In genomic region chr8:119098261-119098660, GRCm38 (mm10) we compare ENCODE assay signal across 16 mouse cellular contexts.
A peak's percentile ranks its signal among the peaks of the same experiment; 100 is the strongest.
DNase-seq lines count a peak whose midpoint lies in the region; ATAC-seq and TF ChIP-seq lines count a peak whose summit lies in the region.
"Had no signal": no experiment of that assay in that cellular context is flagged by ENCODE, and none has a peak within 500 bp of the region (broad histone marks: within the 10 kb centered on the region; RNA-seq: fewer than 3 reads in every experiment).

No protein-coding gene starts in this region.

- peak overlapping the region; percentile 31; the same call in 1 of the 2 replicates for H3K4me2 ChIP-seq in intestine, embryonic 14.5 days (ENCODE audit: low read length)
- H3K4me2 ChIP-seq in intestine, postnatal 0 days (replicated peaks; ENCODE audit: low read depth) = no peak overlapping the region
- no peak overlapping the region for H3K4me2 ChIP-seq in embryonic facial prominence, embryonic 14.5 days (ENCODE audit: low read depth, low read length)
- H3K4me2 ChIP-seq: limb, embryonic 12.5 days; liver, embryonic 15.5 days; neural tube, embryonic 12.5 days had no signal

- H3K36me3 ChIP-seq in intestine, embryonic 14.5 days (ENCODE audit: control insufficient read depth, insufficient read depth, low read length) = no peaks in the 10 kb centered on the region
- no peaks in the 10 kb centered on the region for H3K36me3 ChIP-seq in intestine, postnatal 0 days (ENCODE audit: control insufficient read depth, insufficient read depth)
- H3K36me3 ChIP-seq in embryonic facial prominence, embryonic 14.5 days (ENCODE audit: control insufficient read depth, insufficient read depth, low read length) = no peaks in the 10 kb centered on the region
- H3K36me3 ChIP-seq: G1E; limb, embryonic 12.5 days; liver, embryonic 15.5 days; neural tube, embryonic 12.5 days had no signal

- H3K27me3 ChIP-seq in intestine, embryonic 14.5 days (replicated peaks; ENCODE audit: control insufficient read depth, insufficient read depth, low read length) = no peaks in the 10 kb centered on the region
- H3K27me3 ChIP-seq in intestine, postnatal 0 days (replicated peaks; ENCODE audit: control insufficient read depth, insufficient read depth, low read length) = no peaks in the 10 kb centered on the region
- no peaks in the 10 kb centered on the region for H3K27me3 ChIP-seq in embryonic facial prominence, embryonic 14.5 days (replicated peaks; ENCODE audit: control insufficient read depth, insufficient read depth, low read length)
- H3K27me3 ChIP-seq: limb, embryonic 12.5 days; liver, embryonic 15.5 days; neural tube, embryonic 12.5 days had no signal

- H3K4me1 ChIP-seq in intestine, embryonic 14.5 days (replicated peaks; ENCODE audit: control insufficient read depth, insufficient read depth, low read length) = peaks cover 3% of the 10 kb centered on the region; the same call in 1 of the 2 replicates
- no peaks in the 10 kb centered on the region for H3K4me1 ChIP-seq in intestine, postnatal 0 days (replicated peaks; ENCODE audit: control insufficient read depth, insufficient read depth, low read length)
- no peaks in the 10 kb centered on the region for H3K4me1 ChIP-seq in lung, adult 2 months (ENCODE audit: control insufficient read depth, insufficient read depth, low read length)
- H3K4me1 ChIP-seq in embryonic facial prominence, embryonic 14.5 days (ENCODE audit: control insufficient read depth, insufficient read depth, low read length) = 0 out of 2 replicates have a peak, but pooled peaks cover 3% of the 10 kb centered on the region
- H3K4me1 ChIP-seq: limb, embryonic 12.5 days; liver, embryonic 15.5 days; neural tube, embryonic 12.5 days had no signal

- H3K9me3 ChIP-seq in intestine, embryonic 14.5 days (ENCODE audit: control insufficient read depth, low read length) = no peaks in the 10 kb centered on the region
- no peaks in the 10 kb centered on the region for H3K9me3 ChIP-seq in intestine, postnatal 0 days (ENCODE audit: control insufficient read depth)
- no peaks in the 10 kb centered on the region for H3K9me3 ChIP-seq in embryonic facial prominence, embryonic 14.5 days (ENCODE audit: control insufficient read depth, low read length)
- H3K9me3 ChIP-seq: limb, embryonic 12.5 days; liver, embryonic 15.5 days; neural tube, embryonic 12.5 days had no signal

- DNase-seq in intestine, embryonic 14.5 days (ENCODE audit: low spot score) = peak; percentile 52
- DNase-seq in lung, postnatal 4 days = peak; percentile 6 to 51
- DNase-seq in lung, adult 2 months = no peak
- peak; percentile 31 for DNase-seq in embryo, embryonic 10 days (ENCODE audit: low spot score)
- peak; percentile 38 for DNase-seq in embryonic facial prominence, embryonic 14.5 days (ENCODE audit: low spot score)
- no peak for DNase-seq in ovary, postnatal 10 days (ENCODE audit: low spot score)
- DNase-seq: adrenal gland, postnatal 10 days; retina, postnatal 1 day had no signal

- no peak for TF ChIP-seq CTCF in intestine, postnatal 0 days (IDR thresholded peaks at IDR 0.05; ENCODE audit: low read depth)
- TF ChIP-seq CTCF in lung, adult 2 months (IDR thresholded peaks at IDR 0.05; ENCODE audit: insufficient read depth, low read length) = no peak

- no peak overlapping the region for H3K9ac ChIP-seq in intestine, embryonic 14.5 days (ENCODE audit: low read length)
- H3K9ac ChIP-seq in intestine, postnatal 0 days (ENCODE audit: low read depth, low read length) = no peak overlapping the region
- H3K9ac ChIP-seq in embryonic facial prominence, embryonic 14.5 days (ENCODE audit: low read depth, low read length) = no peak overlapping the region
- H3K9ac ChIP-seq: limb, embryonic 12.5 days; liver, embryonic 15.5 days; neural tube, embryonic 12.5 days had no signal

- TF ChIP-seq POLR2A in lung, adult 2 months (IDR thresholded peaks at IDR 0.05; ENCODE audit: borderline replicate concordance, extremely low read depth, low read depth, low read length) = no peak

- WGBS in intestine, embryonic 14.5 days = 13% methylated on average over 6 of the region's 6 CpGs
- 21% methylated on average over 6 of the region's 6 CpGs for WGBS in intestine, postnatal 0 days
- WGBS in lung, adult 2 months = 17% methylated on average over 6 of the region's 6 CpGs
- WGBS in embryonic facial prominence, embryonic 14.5 days = 30% methylated on average over 6 of the region's 6 CpGs

- H3K4me3 ChIP-seq in intestine, embryonic 14.5 days (ENCODE audit: low read depth, low read length) = no peak overlapping the region
- no peak overlapping the region for H3K4me3 ChIP-seq in intestine, postnatal 0 days (ENCODE audit: low read depth, low read length)
- no peak overlapping the region for H3K4me3 ChIP-seq in lung, adult 2 months (replicated peaks; ENCODE audit: extremely low read depth, low read depth, low read length)
- H3K4me3 ChIP-seq in embryonic facial prominence, embryonic 14.5 days (ENCODE audit: low read depth, low read length) = no peak overlapping the region
- H3K4me3 ChIP-seq: layer of hippocampus, adult 2 months; left cerebral cortex, adult 2 months; limb, embryonic 12.5 days; liver, embryonic 15.5 days; neural tube, embryonic 12.5 days had no signal

- peak overlapping the region; percentile 76 for H3K27ac ChIP-seq in intestine, embryonic 14.5 days (ENCODE audit: low read depth)
- no peak overlapping the region for H3K27ac ChIP-seq in intestine, postnatal 0 days (ENCODE audit: low read depth, low read length)
- H3K27ac ChIP-seq in embryonic facial prominence, embryonic 14.5 days (replicated peaks; ENCODE audit: low read depth, low read length) = no peak overlapping the region
- H3K27ac ChIP-seq: layer of hippocampus, adult 2 months; left cerebral cortex, adult 2 months; limb, embryonic 12.5 days; liver, embryonic 15.5 days; neural tube, embryonic 12.5 days had no signal

- ATAC-seq in intestine, embryonic 14.5 days (replicated peaks; ENCODE audit: low FRiP score, low TSS enrichment, low read depth) = no peak
- ATAC-seq in intestine, postnatal 0 days = no peak
- no peak for ATAC-seq in embryonic facial prominence, embryonic 14.5 days (ENCODE audit: low read depth)
- ATAC-seq in erythroblast, adult 5-6 weeks (replicated peaks; ENCODE audit: low FRiP score, poor library complexity, severe bottlenecking) = no peak

Comparison
In these comparisons a context has a peak if more than half of its experiments do, and no peak if none do; other contexts are left out.
1. DNase-seq: peak in intestine, embryonic 14.5 days (single experiment), lung, postnatal 4 days (2 of 2), embryo, embryonic 10 days (single experiment) and embryonic facial prominence, embryonic 14.5 days (single experiment); none in lung, adult 2 months (single experiment) and ovary, postnatal 10 days (single experiment).